Mouse (Mus musculus) cerebellum, adult 2 months (tissue): ENCODE results near the gene Lxn. TPM values are rescaled to one million over a fixed set of nuclear protein-coding genes. Genes with fewer than 3 reads are reported as not detected.

Experiments
- DNase-seq, 2 experiments: peaks; one replicate each; pipeline ENCODE4 v3.0.0; 2021
- H3K27ac ChIP-seq: fragments of 200-500 bp; 2 replicates; pipeline ENCODE4 v1.5.1; 2012; ENCODE audit warnings: low read length, control low read depth, inconsistent platforms; ENCODE audit not compliant: insufficient read depth
- H3K27me3 ChIP-seq: fragments of 200-500 bp; 2 replicates; pipeline ENCODE4 v1.6.1; 2012; ENCODE audit warnings: inconsistent platforms, mild to moderate bottlenecking, low read length, moderate library complexity; ENCODE audit not compliant: control insufficient read depth, insufficient read depth
- H3K4me1 ChIP-seq: fragments of 200-500 bp; 2 replicates; pipeline ENCODE4 v1.6.1; 2011; ENCODE audit warnings: low read length; ENCODE audit not compliant: control insufficient read depth, insufficient read depth
- H3K4me3 ChIP-seq: fragments of 200-500 bp; replicated peaks from 2 replicates; pipeline ENCODE3; 2011; ENCODE audit warnings: mild to moderate bottlenecking, low read depth, low read length, control low read depth; ENCODE audit not compliant: insufficient read depth
- CTCF ChIP-seq: fragments of 200-500 bp; IDR thresholded peaks from 2 replicates; pipeline ENCODE4 v1.5.1; 2011; ENCODE audit warnings: low read depth, mild to moderate bottlenecking, control low read depth, low read length, moderate library complexity, borderline replicate concordance; ENCODE audit not compliant: insufficient read depth
- POLR2A ChIP-seq: fragments of 200-500 bp; IDR thresholded peaks from 2 replicates; pipeline ENCODE4 v1.6.1; 2011; ENCODE audit warnings: low read length, control low read depth, borderline replicate concordance; ENCODE audit not compliant: insufficient read depth
- WGBS: fragments of 180-500 bp; shearing (Covaris S2); methylation state at CpG from one replicate; pipeline ENCODE4 v1.1.7; 2018; 5-methylcytosine and 5-hydroxymethylcytosine counted together
- polyA plus RNA-seq: library from polyadenylated mRNA; depleted of rRNA; stranded (reverse); fragments of >200 nt; gene quantifications from 2 replicates; pipeline ENCODE4 v1.2.3, GENCODE M21; 2012; rRNA removed

The Lxn gene
- polyA plus RNA-seq, 1 experiment: 153 TPM

- H3K27me3 ChIP-seq: no peaks in the 10 kb centered on the region
- no peak for TF ChIP-seq POLR2A
- no peak for TF ChIP-seq CTCF
- no peak overlapping the region for H3K4me3 ChIP-seq
- WGBS: 40% methylated on average over 5 of the region's 5 CpGs
- H3K4me1 ChIP-seq: no peaks in the 10 kb centered on the region
- H3K27ac ChIP-seq: no peak overlapping the region
- DNase-seq: no peak
These were observed 13.0 kb downstream of the Lxn start for GRCm38 (mm10) chr3:67450601-67451210.

- DNase-seq: no peak
- no peak for TF ChIP-seq CTCF
- TF ChIP-seq POLR2A: no peak
- no peaks in the 10 kb centered on the region for H3K4me1 ChIP-seq
- WGBS: 91% methylated on average over 21 of the region's 21 CpGs
- H3K4me3 ChIP-seq: no peak overlapping the region
- H3K27me3 ChIP-seq: no peaks in the 10 kb centered on the region
- H3K27ac ChIP-seq: no peak overlapping the region
These were observed 14.1 kb downstream of the Lxn start for GRCm38 (mm10) chr3:67449660-67450059.

GRCm38 (mm10) chr3:67447143-67447542 lies 16.6 kb downstream of the Lxn start:
- WGBS: 95% methylated on average over 2 of the region's 2 CpGs
- no peak for TF ChIP-seq CTCF
- no peak for TF ChIP-seq POLR2A
- DNase-seq: no peak
- Histone ChIP-seq H3K4me3 (no peak overlapping the region), H3K4me1 (no peaks in the 10 kb centered on the region), H3K27me3 (no peaks in the 10 kb centered on the region), H3K27ac (no peak overlapping the region)

DNA sequence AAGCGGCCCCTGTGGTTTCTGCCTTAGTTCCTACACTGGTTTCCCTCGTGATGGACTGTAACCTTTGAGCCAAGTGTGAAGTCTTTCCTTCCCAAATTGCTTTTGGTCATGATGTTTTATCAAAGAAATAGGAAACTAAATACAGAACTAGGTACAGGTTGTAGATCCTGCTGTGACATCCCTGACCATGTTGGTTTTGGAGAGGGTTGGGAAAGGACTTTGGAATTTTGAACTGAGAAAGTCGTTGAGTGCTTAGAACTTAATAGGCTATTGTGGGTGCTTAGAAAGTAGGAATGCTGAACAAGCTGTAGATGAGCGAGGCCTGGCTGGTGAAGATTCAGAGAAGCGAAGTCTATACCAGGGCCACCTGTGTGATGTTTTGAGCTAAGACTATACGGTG lies 29.7 kb downstream of the Lxn start:
- DNase-seq: no peak
- H3K4me3 ChIP-seq: no peak overlapping the region
- H3K27ac ChIP-seq: no peak overlapping the region
- 94% methylated on average over 6 of the region's 6 CpGs for WGBS
- peaks cover 2% of the 10 kb centered on the region; the same call in 1 of the 2 replicates for H3K4me1 ChIP-seq
- no peaks in the 10 kb centered on the region for H3K27me3 ChIP-seq
- no peak for TF ChIP-seq POLR2A
- TF ChIP-seq CTCF: no peak

GRCm38 (mm10) chr3:67429999-67430380 lies 33.7 kb downstream of the Lxn start, which contains the start of gene Gfm1:
TSS of gene Gfm1 (plus strand) at chr3:67430096.
- H3K27ac ChIP-seq: no peak within 1 kb of the TSS
- H3K4me1 ChIP-seq: peaks cover 2% of the 10 kb centered on the region; the same call in 1 of the 2 replicates
- peak within 1 kb of the TSS; percentile 70 for H3K4me3 ChIP-seq
- no peaks in the 10 kb centered on the region for H3K27me3 ChIP-seq
- WGBS: under 1% methylated on average over 24 of the region's 24 CpGs
- TF ChIP-seq POLR2A: peak; percentile 74; the same call in 1 of the 2 replicates
- TF ChIP-seq CTCF: peak; percentile 85
- peak; percentile 90 to 91 for DNase-seq

DNA sequence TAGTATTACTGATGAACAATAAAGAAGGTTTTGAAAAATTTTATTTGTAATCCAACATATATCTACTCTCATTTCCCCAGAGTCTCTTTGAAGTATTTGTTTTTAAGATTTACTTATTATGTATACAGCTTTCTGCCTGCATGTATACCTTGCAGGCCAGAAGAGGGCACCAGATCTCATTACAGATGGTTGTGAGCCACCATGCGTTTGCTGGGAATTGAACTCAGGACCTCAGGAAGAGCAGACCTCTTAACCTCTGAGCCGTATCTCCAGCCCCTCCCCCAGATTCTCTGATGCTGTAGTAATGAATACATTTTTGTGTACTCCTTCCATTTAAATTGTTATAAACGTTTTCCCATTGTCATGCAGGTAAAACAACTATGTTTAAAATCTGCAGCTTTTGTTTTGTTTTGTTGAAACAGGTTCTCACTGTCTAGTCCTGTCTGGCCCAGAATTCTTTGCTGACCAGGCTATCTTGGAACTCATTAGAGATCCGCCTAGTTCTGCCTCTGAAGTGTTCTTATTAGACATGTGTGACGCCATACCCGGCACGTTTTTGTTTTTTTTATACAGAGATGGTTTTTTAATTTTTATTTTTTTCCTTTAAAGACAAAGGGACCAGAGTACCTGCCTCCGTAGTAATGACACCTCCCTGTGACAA lies 34.3 kb downstream of the Lxn start:
- no peak overlapping the region for H3K27ac ChIP-seq
- 25% methylated on average over 8 of the region's 8 CpGs for WGBS

More for the DNA sequence above, 34.3 kb downstream of the Lxn start:
- Histone ChIP-seq H3K27me3 (no peaks in the 10 kb centered on the region), H3K4me3 (peak overlapping the region; percentile 70), H3K4me1 (peaks cover 2% of the 10 kb centered on the region; the same call in 1 of the 2 replicates)
- no peak for DNase-seq
- TF ChIP-seq POLR2A (no peak), CTCF (0 out of 2 replicates have a peak, but pooled peaks have one; percentile 6)

Other genes starting within 250 kb of the Lxn start
- 1.6 and 2.3 TPM in 2 replicates for gene Mlf1, start 89.8 kb downstream of the Lxn start, polyA plus RNA-seq
- not detected in 2 replicates for gene Gm17402, start 88.8 kb downstream of the Lxn start, polyA plus RNA-seq
- 48.1 and 50.5 TPM in 2 replicates for gene Gfm1, start 33.8 kb downstream of the Lxn start, polyA plus RNA-seq
- 2.2 and 3.0 TPM in 2 replicates for gene Rarres1, start 51.6 kb upstream of the Lxn start, polyA plus RNA-seq
- gene Mfsd1, start 118.8 kb upstream of the Lxn start, polyA plus RNA-seq: 21.4 and 23.6 TPM in 2 replicates